Mouse (Mus musculus) embryo, embryonic 10 days (tissue): ENCODE results near the gene Cobl.
A peak's percentile ranks its signal among the peaks of the same experiment; 100 is the strongest.

Experiments used
- DNase-seq: peaks from one replicate; pipeline ENCODE4 v3.0.0-alpha.2; 2015; ENCODE audit warnings: low spot score

The Cobl gene

DNA sequence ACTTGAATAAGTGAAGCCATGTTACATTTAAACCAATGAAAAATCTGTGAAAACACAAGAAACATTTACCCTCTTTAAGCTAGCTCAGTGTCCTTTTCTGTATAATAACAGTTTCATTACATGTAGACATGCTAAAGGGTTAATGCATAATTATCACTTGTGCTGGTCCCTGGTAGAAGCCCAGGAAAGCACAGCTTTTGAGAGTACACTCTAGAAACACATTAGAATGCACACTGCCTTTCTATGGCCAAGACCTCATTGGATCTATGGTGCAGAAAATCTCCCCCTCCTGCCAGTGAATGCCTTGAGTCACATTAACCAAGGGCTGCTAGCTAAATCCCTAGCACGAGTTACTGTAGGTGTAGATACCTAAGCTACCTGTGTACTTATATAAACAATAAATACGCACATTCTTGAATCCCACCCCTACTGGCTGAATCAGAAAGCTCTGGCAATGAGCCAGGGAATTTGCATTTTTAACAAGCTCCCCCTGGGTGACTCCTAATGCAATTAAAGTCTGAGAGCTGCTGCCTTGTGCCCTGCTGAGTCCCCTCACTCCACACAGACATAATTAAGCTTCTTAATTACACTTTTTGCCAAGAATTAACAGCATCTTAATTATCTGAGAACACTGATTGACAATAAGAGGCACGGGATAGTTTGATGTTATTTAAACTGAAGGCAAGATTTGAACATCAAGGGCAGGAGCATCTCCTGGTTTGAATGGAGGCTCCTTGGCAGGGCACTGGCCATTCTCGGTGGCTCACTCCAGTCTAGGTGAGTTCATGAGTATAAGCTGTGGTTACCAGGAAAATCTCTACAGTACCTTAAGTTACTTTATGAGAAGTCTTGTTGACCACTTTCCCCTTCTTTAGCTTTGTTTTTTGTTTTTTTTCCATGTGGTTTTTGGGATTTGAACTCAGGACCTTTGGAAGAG lies 244.9 kb downstream of the Cobl start:
- DNase-seq: no peak

DNA sequence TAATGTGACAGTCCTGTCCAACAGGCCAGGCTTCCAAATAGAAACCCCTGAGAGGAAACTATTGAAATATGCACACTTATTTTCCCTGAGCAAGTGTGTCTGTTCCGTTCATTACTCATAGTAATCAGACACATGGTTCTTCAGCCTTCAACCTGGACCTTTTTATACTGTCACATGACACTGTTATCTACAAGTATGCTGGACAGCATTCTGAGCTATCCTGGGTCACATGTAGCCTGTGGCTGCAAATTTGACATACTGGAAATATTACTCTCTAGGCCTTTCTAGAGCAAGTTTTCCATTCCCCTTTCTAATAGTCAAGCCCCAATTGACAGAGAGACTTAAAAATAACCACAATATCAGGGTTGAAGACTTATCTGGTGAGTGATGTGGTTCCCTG lies 247.9 kb downstream of the Cobl start:
- DNase-seq: no peak

DNA sequence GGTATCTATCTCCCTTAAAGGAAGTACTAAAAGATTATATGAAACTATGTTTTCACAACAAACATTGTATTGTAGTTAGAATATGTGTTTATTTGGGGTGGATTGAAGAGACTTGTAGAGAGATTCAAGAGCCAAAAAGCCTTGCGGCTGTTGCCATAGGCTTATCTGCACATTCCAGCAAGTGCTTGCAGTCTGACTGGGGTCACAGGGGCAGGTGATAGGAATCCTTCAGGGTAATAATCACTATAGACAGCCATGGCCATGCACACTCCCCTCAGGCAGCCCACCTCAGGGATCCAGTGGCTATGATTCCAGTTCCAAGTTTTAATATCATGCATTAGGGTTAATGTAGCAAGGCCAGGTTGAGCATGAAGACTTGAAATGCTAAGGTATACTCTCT lies 249.2 kb downstream of the Cobl start:
- no peak for DNase-seq

DNA sequence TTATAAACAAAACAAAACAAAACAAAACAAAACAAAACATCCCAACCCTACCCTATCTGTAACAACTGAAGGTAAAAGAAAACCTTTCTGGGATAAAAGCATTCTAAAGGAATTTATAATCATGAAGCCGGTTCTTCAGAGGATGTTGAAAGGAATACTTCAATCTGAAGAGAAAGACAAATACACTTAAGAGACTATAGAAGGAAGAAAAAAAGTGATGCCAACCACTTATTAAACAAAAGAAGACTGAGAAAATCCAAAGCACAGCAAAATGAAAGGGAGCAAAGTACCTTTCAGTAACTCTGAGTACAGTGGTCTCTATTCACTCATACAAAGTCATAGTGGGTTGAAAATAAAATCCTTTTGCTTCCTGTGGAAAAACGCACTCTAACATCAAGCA lies 256.2 kb downstream of the Cobl start:
- DNase-seq: no peak

DNA sequence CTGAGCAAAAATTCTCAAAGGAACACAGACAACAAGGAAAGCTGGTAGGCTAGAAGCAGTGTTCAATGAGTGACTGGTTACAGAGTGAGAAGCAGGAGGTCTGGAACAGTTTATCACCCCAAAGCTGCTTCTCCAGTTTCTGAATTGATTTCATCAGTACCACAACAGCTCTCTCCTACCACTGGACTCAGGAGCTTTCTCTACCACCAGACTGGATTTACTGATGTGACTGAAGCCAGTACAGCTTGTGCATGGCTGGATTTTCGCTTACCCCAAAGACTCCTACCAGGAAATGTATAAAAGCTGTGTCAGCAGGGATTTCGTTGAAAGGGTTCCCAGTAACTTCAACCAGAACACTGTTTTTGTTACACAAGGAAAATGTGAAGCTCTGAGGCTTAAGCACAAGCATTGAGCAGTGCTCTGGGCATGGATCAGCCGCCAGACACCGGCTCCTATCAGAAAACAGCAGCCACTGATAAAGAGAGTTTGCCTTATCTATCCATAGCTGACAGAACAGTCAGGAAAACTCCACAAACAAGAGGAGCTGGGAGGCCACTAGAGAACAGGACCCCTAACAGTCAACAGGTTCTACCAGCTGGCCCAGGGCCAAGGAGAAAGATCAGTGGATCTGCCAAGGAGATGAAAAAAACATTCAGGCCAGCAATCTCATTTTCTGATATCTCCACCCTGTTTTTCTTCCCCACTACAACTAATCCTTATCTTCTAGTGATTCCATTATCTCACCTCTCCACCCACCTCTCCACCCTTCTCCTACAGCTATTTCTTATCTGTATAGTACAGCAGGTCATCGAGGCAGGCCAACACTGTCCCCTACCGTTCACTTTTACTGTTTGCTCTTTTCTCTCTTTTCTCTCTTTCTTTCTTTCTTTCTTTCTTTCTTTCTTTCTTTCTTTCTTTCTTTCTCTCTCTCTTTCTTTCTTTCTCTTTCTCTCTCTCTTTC lies 259.3 kb downstream of the Cobl start:
- DNase-seq: peak; percentile 4

DNA sequence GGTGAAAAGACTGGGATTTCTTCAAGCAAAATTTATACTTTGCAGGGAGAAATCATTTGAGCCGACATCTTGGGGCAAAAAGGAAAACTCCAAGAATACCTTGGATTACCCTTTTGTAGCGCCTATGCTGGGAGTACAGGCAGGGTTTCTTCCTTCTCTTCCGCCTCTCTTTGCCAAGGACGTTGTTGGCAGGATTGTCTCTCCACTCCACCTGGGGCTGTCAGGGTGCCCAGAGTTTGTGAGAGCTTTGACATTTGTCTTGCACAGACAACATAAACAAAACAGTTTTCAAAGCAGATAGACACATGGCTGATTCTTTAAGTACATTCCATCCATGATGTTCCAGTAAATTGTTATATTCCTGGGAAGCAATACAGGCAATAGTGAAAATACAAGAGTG lies 265.3 kb downstream of the Cobl start:
- no peak for DNase-seq

DNA sequence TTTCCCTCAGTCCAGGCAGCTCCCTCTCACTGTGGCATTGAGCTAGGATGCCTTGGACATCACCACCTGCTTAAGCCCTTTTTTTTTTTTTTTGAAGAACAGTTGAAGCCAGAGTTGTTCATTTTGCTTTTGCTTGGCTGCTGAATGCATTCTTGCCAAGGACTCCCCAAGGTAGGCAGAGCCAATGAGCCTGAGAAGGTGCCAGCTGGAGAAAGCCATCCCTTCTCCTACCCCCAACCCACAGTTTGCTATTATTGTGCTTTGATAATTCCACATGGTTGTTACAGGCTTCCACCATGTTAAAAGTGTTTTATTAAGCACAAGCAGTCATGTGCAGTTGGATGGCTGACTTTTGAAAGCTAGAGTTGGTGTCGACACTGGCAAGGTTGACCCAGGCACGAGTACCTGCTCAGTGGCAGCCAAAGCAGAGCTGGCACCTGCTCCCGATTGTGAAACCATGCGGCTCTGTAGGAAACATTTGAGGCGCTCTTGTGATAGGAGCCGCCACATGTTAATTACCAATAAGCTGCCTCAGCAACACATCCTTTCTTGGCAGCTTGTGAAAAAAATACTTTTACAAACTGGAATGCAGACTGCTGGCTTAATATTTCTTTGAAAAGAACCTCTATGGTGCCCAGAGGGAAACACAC lies 265.9 kb downstream of the Cobl start:
- no peak for DNase-seq

DNA sequence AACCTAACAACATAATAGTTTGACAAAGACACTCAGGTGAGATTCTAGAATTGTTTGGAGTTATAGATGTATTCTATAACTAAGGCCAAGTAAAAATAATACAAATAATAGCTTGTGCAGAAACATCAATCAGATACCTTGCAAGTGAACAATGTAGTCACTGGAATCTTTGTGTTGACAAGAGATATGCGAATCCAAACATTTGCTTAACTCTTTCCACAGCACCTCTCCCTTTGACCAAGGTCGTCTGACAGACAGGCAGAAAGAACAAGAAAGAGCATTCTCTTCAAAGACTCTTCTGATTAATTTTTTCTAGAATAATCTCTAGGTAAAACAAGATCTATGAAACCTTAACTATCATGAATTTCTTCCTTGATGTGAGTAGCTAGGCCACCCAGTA lies 266.7 kb downstream of the Cobl start:
- DNase-seq: no peak

DNA sequence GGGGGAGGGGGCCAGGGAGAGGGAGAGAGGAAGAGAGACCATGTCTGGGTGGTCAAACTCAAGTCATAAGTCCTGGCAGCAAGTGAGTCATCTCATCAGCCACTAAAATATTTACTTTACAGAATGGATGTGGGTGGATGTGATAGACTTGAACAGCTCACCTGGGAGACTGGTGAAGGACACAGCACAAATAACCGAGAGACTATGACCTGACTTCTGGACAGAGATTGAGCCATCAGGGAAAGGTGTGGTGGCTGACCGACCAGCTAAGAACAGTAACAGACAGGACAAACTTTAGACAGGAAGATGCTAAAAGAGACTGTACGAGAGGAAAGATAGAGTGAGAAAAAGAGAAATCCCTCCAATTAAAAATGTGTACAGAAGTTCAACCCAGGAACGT lies 267.2 kb downstream of the Cobl start:
- no peak for DNase-seq

DNA sequence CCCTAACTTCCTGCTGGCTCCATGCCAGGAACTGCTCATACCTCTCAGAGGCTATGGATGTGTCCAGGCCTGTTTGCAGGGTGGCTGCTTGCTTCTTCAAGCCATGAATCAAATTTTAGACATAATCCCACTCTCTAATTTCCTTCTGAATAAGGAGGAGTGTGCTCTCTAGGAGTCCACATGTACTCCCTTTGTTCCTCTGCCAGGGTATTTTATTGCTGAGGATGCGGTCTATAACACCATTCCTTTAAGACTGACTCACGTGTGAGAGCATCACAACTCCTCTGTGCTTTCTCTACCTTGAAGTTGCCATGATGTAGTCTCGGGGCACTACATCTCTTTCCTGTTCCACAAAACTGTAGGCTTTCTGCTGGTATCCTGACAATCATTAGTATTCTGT lies 269.4 kb downstream of the Cobl start:
- no peak for DNase-seq

DNA sequence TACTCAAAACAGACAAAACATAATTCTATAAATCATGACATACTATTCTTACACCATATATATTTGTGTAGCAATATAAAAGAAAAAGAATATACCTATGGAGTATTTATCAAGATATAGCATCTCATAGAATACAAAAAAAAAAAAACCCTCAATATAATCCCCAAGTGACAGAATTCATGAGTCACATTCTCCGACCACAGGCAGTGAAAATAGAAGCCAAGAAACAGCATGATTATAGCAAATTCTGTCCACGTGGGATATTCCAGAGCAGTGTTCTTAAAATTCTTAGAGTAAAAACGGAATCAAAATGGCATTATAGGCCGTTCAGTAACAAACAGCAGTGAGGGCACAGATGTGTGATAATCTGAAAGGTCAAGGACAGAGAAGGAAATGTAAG lies 271.4 kb downstream of the Cobl start:
- DNase-seq: no peak

DNA sequence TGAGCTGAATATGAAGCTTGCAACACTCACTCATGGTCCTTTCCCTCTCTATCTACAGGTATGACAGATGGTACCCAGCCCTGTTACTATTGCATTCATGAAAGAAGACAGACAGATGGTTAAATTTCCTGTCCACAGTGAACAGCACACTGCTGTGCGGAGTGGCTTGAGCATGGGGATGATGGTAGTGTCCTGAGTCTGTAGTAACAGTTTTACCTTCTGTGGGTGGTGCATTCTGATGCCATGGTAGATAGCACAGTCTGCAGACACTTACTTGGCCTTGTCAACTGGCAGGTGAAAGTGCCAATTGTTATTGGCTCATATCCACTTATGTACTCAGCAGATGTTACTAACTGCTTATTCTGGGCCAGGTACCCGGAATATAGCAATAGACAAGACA lies 273.4 kb downstream of the Cobl start:
- DNase-seq: no peak

DNA sequence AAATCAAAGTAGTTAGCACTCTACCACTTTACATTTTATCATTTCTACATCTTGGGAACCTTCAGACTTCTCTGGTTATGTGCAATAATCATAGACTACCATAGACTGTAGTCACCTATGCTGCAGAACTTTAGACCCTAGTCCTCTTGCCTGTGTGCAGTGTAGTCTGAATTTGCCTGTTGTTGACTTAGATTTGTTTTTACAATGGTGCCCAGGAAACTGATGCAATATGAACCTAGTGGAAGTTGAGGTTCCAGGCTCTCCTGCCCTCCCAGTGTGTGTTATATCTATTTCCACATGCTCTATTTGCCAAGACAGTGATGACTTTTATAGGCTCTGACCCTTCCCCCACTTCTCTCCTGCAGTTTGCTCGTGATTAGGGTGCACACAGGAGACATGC lies 274.3 kb downstream of the Cobl start:
- no peak for DNase-seq
